Mouse (Mus musculus) left cerebral cortex, postnatal 4 days (tissue): ENCODE measurements at regions not wholly inside any gene's neighbourhood (a gene's known extent, or its start where the extent isn't known, plus 50 kb on each side); places are given as distances from the start of the nearest gene placed in this dataset.

Experiments used
- DNase-seq: peaks from one replicate; pipeline ENCODE4 v3.0.0-alpha.2; 2022
- intact Hi-C: fragments of 180-260 bp; cut with DNase I; formaldehyde crosslinking; loops from one replicate; pipeline ENCODE4 v1.15.1; 2025

DNA sequence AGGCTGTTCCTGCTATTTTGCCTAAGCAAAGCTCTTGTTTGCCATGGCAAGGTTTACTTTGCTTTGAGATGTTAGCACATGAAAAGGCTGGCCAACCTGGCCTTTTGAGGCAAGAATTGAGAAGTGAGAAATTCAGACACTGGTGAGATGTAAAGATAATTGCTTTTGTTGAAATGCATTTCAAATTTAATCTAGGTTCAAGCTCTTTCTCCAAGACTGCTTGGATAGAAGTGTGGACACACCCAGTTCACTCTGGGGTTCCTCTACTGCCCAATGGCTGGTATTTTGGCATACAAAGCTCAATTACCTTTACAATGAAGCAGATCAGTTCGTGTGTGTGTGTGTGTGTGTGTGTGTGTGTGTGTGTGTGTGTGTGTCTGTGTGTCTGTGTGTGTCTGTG lies 123.8 kb upstream of the Rfx3 start:
- no peak for DNase-seq
- intact Hi-C loops = no loop called here

DNA sequence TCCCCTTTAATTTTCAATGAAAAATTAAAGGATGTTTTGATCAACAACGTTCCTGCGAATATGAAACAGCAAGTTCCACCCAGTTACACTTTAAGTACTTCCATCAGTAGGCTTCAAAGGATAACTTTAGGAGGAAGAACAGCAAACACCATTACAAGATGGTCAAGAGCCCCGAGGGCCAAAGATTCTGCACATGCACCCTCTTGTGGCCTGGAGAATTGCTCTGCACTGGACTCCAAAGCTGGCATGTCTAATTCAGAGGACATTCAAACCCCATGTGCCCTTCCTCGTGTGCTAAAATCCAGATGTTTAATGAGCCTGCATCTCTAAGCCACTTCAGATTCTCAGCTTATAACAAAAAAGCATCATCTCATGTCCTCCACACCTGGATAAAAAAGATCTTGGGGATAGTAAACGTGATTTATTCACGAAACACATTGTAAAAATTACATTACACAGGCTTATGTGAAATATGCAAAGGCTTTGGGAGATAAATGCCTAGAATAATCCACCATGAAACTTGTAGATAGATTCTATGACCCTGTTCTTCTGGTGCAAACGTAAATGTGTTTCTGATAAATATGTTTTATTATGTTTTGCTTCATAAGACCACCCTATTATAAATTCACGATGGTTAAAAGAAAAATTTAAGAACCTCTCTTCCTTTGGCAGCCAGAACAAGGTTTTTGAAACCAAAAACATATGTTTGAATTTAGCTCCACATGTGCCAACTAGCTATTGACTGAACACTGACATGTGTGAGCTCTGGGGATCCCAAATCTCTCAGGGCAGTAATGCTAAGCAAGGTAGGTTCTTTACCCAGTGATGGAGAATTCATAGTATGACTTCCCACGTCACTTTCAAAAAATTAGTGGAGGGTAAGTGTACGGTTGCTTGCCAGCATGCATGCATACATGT lies 100.6 kb upstream of the Rfx3 start:
- no peak for DNase-seq
- intact Hi-C loops = no loop called here

DNA sequence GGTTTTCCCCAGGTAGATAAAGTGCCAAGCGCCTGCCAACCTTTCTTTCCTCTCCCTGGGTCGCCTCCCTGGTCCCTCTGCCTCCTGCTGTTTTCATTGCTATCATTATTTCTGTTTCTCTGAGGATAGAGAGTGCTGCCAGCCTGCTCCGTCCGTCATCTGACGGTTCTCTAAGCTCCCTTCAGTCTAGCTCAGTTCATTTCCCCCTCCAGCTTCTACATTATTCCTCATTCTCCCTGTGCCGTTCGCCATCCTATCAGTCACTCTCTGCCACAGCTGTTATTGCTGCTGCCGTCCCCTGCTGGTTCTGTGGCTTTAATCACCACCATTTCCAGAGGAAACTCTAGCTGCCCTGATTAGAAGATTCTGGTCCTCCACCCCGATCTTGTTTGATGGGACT lies 84.7 kb upstream of the Rfx3 start:
- DNase-seq = no peak
- intact Hi-C loops = no loop called here

DNA sequence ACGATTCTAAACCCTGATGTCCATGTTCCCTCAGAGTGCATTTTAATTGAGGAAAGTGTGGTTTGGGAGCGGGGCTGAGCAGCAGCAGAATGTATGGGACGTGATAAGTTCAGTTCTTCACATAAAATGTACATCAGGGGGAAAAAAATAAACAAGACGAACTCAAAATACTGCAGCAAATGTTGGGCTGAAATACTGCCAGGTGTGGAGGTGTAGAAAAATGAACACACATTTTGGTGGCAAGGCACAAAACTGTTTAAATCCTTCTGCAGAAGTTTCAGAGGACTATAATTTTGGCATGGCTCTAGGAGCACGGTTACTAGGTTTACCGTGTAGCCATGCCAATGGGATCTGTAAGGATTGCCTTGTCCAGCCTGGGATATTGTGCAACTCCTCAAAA lies 81.3 kb upstream of the Rfx3 start:
- DNase-seq = no peak
- intact Hi-C loops = no loop called here

DNA sequence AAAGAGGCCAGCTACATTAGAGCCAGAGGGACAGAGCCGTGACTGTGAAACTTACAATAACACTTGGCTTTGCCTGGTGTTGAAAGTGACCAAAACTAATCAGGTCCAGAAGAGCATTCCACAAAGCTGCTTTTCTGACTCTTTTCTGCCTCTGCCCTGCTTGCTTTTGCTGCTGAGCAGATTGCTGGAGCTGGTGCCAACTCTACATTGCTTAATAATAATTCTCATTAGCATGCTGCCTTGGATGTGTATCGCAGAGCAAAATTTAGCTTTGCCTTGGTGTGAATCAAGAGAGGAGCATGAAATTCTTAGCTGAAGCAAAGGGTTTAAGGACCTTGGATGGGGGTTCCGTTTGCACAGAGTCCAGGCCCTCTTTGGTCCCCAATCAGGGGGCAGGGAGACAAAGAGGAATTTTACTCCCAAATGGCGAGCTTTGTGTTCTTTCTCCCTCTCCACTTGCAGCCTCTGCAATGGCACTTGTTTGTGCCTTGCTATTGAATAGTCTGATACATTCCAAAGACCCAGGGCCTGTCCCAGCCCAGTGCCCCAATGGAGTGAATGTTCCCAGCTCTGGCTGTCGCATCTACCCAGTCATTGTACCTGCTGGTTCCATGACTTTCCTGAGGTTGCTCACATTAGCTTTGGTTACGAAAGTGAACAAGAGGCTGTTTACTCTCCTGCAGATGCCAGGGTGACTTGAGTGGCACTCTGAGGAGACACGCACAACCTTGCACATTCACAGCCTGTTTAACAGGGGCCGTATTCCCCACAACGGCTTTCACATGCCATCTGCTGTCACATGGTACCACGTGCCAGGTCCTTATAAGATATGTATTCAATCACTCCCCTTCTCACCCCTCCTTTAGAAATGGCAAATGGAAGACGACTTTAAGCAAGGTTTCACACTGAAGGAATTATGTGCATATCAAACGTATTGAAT lies 76.9 kb upstream of the Rfx3 start:
- intact Hi-C loops = loop anchor here (5.0 kb wide), 1 partner anchor 76 kb away; the partner anchor contains the start of gene Rfx3
- DNase-seq = peak; percentile 48

DNA sequence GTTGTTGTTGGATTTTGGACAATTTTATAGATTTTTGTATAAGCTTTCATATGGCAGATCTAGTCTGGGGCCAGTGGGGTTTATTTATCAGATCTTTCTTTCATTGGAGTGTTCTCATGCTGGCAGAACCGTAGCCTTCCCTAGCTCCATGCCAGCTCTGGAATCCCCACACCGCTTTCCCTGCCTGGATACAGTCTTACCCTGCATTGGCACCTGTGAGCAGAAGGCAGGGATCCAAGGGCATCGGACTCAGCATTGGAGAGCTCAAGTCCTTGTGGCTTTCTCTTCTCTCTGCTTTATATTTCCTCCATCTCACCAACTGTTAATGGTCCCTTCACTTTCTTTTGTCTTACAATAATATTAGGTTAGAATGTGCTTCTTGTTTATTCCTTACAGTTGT lies 59.4 kb upstream of the Rfx3 start:
- no peak for DNase-seq
- intact Hi-C loops = no loop called here
